Mouse (Mus musculus) WW6 (cell line): ENCODE measurements at regions not wholly inside any gene's neighbourhood (a gene's known extent, or its start where the extent isn't known, plus 50 kb on each side); places are given as distances from the start of the nearest gene placed in this dataset.

Experiments
- DNase-seq: peaks from one replicate; pipeline ENCODE4 v3.0.0-alpha.2; 2013; ENCODE audit warnings: low read depth, low spot score

DNA sequence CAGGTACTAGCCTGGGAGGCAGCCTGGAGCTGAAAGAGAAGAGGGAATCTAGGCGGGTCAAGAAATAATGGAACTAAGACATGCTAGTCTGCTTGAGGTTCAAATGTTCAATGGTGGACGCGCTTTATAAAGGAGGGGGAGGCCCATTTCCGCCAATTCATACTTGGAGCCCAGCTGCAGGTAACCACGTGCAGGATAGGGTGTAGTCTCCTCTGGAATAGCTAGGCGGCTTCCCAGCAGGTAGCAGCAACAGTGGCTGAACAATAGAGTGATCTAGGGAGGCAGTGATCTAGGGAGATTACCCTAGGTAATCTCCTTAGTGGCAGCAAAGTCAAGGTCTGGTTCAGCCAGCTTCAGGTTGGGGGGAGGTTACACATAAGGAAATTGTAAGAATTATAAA lies 134.6 kb downstream of the Sh2d4b start:
- peak; percentile 29 for DNase-seq

DNA sequence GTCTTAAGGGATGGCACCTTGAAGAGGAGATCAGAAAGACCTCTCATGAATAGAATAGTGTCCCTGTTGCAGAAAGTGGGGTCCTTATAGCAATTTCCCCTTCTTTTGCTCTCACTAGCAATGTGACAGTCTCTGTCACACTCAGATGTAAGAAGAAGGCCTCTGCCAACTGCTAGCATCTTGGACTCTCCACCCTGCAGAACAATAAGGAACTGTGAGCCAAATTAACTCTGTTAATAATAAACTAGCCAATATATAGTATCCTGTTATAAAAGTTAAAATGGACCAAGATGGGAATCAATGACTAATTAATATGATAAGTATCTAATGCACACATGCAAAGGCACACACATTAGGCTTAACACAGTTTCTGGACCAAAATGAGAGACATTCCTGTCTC lies 152.5 kb downstream of the Sh2d4b start:
- DNase-seq, result no peak

DNA sequence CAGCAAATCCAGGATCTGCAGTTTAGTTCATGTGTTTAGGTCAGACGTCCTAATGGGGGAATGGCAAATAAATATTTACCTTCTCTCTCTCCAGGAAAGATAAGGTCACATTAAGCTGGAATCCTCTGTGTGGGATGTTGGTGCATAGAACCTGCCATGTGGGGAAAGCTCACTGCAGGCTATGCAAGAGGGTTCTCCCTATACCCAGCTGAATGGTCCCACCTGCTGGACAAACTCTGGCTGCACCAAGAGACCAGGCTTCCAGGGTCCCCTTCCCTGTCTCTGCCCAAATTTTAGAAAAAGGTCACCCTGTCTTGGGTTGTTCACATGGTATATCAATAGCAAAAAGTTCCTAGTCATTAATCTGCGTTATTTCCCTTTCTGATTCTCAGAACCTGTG lies 161.2 kb downstream of the Sh2d4b start:
- DNase-seq, result no peak

DNA sequence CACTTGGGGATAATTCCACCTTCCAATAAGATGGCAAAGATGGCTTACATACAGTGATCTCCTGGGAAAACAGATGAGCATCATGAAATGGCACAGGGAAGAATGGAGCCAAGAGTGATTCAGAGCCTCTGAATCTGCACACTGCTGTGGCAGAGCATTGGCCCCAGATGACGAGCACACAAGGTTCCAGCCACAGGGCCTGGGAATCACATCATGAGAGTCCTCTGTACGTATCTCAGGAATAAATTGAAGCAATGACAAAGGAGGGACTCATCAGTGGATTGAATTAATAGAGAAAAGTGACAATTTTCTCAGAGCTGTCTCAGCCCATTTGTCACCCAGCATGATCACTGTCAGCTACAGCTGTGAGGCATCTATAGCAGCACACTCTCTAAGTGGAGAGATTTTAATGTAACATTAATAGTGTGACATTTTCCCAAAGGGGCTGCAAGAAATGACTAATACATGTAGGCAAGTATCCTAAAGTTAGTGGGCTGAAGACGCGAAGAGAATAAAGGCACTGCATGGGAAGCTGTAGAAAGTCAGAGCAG lies 184.0 kb downstream of the Sh2d4b start:
- DNase-seq, result no peak

DNA sequence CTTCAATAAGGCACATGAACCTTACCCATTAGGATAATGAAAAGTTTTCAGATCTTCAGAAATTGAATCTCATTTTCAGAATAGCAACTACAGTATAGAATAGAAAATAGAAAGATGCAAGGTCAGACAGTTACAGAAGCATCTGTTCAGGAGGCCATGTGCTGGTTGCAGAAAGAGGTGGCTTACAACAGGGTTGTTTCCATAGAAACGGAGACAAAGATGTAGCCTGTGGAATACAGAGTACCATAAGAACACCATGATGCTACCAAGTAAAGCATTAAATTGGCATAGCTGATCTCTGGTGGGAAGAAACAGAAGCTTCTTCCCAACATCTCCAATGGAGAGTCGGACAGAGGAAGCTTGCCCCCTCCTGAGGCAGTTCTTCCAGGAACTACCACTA lies 185.6 kb downstream of the Sh2d4b start:
- DNase-seq, result no peak

DNA sequence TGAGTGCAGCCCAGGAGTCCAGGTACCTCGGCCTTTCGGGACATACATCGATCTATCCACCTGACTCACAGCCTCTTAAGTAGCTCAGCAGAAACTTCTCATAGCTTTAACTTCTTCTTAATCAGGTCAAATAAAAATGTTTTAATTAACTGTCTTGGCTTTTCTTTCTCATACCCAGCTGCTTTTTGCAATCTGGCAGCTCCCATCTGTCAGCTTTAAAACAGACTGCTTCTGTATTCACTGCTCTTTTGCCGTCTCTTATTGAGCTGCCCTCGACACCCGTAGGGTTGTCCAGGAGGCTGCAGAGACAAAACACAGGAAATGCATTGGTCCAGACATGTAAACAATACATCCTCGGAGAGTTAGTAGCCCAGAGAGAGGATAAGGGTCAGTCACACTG lies 189.6 kb downstream of the Sh2d4b start:
- DNase-seq, result no peak

DNA sequence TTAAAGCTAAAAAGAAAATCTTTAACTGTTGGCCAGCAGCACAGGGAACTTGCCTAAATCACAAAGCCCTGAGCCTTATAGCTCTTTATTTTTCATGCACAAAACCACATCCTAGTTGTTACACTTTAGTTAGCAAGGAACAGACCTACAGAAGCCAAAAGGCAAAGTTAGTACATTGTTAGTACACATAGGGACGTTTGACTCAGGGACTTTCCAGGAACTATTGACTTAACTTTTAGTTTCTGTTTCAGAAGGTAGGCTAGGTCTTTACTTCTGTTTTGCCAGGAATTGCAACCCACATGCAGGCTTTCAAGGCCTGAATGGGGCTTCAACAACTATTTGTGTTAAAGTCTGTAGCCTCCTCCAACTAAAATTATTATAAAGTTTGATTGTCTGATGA lies 211.4 kb downstream of the Sh2d4b start:
- DNase-seq, result no peak

DNA sequence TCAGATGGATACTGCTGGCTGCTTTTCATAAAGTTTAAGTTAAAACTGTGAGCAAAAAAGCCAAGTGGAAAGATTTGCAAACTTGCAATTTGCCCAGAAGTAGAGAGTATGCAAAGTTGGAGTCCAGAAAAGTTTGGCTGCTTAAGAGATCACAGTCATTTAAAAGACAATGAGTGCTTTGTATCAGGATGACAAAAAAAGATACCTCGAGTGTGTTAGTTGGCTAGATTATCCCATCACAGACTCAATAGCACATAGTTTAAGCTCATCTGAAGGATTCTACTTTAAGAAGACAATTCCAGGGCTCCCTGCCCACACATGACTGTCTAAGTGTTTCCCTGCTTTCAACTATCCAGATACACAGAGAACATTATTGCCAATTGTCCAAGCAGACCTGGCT lies 239.5 kb downstream of the Sh2d4b start:
- DNase-seq, result no peak
